Mouse (Mus musculus): ENCODE results near the gene Mad2l2. TPM values are rescaled to one million over a fixed set of nuclear protein-coding genes. Genes with fewer than 3 reads are reported as not detected.

Mad2l2 gene
- polyA plus RNA-seq (2012; ENCODE audit: insufficient read depth, insufficient read length, missing spikeins) = 21.6 and 26.2 TPM in 2 replicates

- Histone ChIP-seq H3K4me3 (ENCODE audit: insufficient read depth, low read depth, low read length) (no peak within 1 kb of the TSS), H3K4me1 (ENCODE audit: control insufficient read depth, insufficient read depth, insufficient read length, low read length) (no peaks in the 10 kb centered on the region), H3K27ac (replicated peaks; ENCODE audit: low read depth, low read length) (no peak within 1 kb of the TSS)
Observed at GRCm38 (mm10) chr4:148130133-148130532, at the start of gene Mad2l2. Gene Mad2l2 (plus strand): TSS chr4:148130384.

- Histone ChIP-seq H3K4me1 (ENCODE audit: control insufficient read depth, insufficient read depth, insufficient read length, low read length) (peaks cover 5% of the 10 kb centered on the region), H3K4me3 (ENCODE audit: insufficient read depth, low read depth, low read length) (no peak overlapping the region), H3K27ac (replicated peaks; ENCODE audit: low read depth, low read length) (no peak overlapping the region)
Observed at GRCm38 (mm10) chr4:148080597-148080973, 49.6 kb upstream of the Mad2l2 start.

- Histone ChIP-seq H3K27ac (replicated peaks; ENCODE audit: low read depth, low read length) (no peak overlapping the region), H3K4me3 (ENCODE audit: insufficient read depth, low read depth, low read length) (no peak overlapping the region), H3K4me1 (ENCODE audit: control insufficient read depth, insufficient read depth, insufficient read length, low read length) (peaks cover 7% of the 10 kb centered on the region)
Observed at GRCm38 (mm10) chr4:148081201-148081600, 49.0 kb upstream of the Mad2l2 start.

- Histone ChIP-seq H3K4me1 (ENCODE audit: control insufficient read depth, insufficient read depth, insufficient read length, low read length) (peaks cover 7% of the 10 kb centered on the region), H3K4me3 (ENCODE audit: insufficient read depth, low read depth, low read length) (no peak overlapping the region), H3K27ac (replicated peaks; ENCODE audit: low read depth, low read length) (no peak overlapping the region)
Observed at GRCm38 (mm10) chr4:148082257-148083044, 47.7 kb upstream of the Mad2l2 start.

- H3K27ac ChIP-seq (replicated peaks; ENCODE audit: low read depth, low read length) = peak overlapping the region; percentile 56; the same call in 1 of the 2 replicates
- no peak overlapping the region for H3K4me3 ChIP-seq (ENCODE audit: insufficient read depth, low read depth, low read length)
- H3K4me1 ChIP-seq (ENCODE audit: control insufficient read depth, insufficient read depth, insufficient read length, low read length) = peaks cover 7% of the 10 kb centered on the region
Observed at GRCm38 (mm10) chr4:148083176-148083899, 46.8 kb upstream of the Mad2l2 start.

GRCm38 (mm10) chr4:148084261-148084714, 45.9 kb upstream of the Mad2l2 start:
- Histone ChIP-seq H3K4me3 (ENCODE audit: insufficient read depth, low read depth, low read length) (no peak overlapping the region), H3K4me1 (ENCODE audit: control insufficient read depth, insufficient read depth, insufficient read length, low read length) (peaks cover 7% of the 10 kb centered on the region), H3K27ac (replicated peaks; ENCODE audit: low read depth, low read length) (no peak overlapping the region)

- Histone ChIP-seq H3K27ac (replicated peaks; ENCODE audit: low read depth, low read length) (peak overlapping the region; percentile 35), H3K4me3 (ENCODE audit: insufficient read depth, low read depth, low read length) (no peak overlapping the region)
Observed at GRCm38 (mm10) chr4:148085131-148085906, 44.9 kb upstream of the Mad2l2 start.

GRCm38 (mm10) chr4:148085907-148086305, 44.3 kb upstream of the Mad2l2 start:
- Histone ChIP-seq H3K4me1 (ENCODE audit: control insufficient read depth, insufficient read depth, insufficient read length, low read length) (peaks cover 7% of the 10 kb centered on the region), H3K4me3 (ENCODE audit: insufficient read depth, low read depth, low read length) (no peak overlapping the region; the same call in 1 of the 2 replicates), H3K27ac (replicated peaks; ENCODE audit: low read depth, low read length) (peak overlapping the region; percentile 35; the same call in 1 of the 2 replicates)

More at GRCm38 (mm10) chr4:148085131-148085906, 44.9 kb upstream of the Mad2l2 start:
- peaks cover 7% of the 10 kb centered on the region for H3K4me1 ChIP-seq (ENCODE audit: control insufficient read depth, insufficient read depth, insufficient read length, low read length)

GRCm38 (mm10) chr4:148087091-148087906, 42.9 kb upstream of the Mad2l2 start:
- peaks cover 7% of the 10 kb centered on the region for H3K4me1 ChIP-seq (ENCODE audit: control insufficient read depth, insufficient read depth, insufficient read length, low read length)
- peak overlapping the region; percentile 76 for H3K4me3 ChIP-seq (ENCODE audit: insufficient read depth, low read depth, low read length)
- peak overlapping the region; percentile 43 for H3K27ac ChIP-seq (replicated peaks; ENCODE audit: low read depth, low read length)

GRCm38 (mm10) chr4:148087907-148088527, 42.2 kb upstream of the Mad2l2 start, which contains the start of gene Agtrap:
Gene Agtrap (minus strand): TSS chr4:148088031.
- peaks cover 7% of the 10 kb centered on the region for H3K4me1 ChIP-seq (ENCODE audit: control insufficient read depth, insufficient read depth, insufficient read length, low read length)
- peak within 1 kb of the TSS; percentile 76 for H3K4me3 ChIP-seq (ENCODE audit: insufficient read depth, low read depth, low read length)
- H3K27ac ChIP-seq (replicated peaks; ENCODE audit: low read depth, low read length) = peak within 1 kb of the TSS; percentile 43

- H3K4me1 ChIP-seq (ENCODE audit: control insufficient read depth, insufficient read depth, insufficient read length, low read length) = peaks cover 3% of the 10 kb centered on the region
- H3K4me3 ChIP-seq (ENCODE audit: insufficient read depth, low read depth, low read length) = no peak overlapping the region
- no peak overlapping the region for H3K27ac ChIP-seq (replicated peaks; ENCODE audit: low read depth, low read length)
Observed at GRCm38 (mm10) chr4:148089166-148089565, 41.0 kb upstream of the Mad2l2 start.

- H3K4me1 ChIP-seq (ENCODE audit: control insufficient read depth, insufficient read depth, insufficient read length, low read length) = no peaks in the 10 kb centered on the region; the same call in none of the 2 replicates
- H3K4me3 ChIP-seq (ENCODE audit: insufficient read depth, low read depth, low read length) = no peak overlapping the region
- no peak overlapping the region for H3K27ac ChIP-seq (replicated peaks; ENCODE audit: low read depth, low read length)
Observed at GRCm38 (mm10) chr4:148091181-148091580, 39.0 kb upstream of the Mad2l2 start.

GRCm38 (mm10) chr4:148092551-148093271, 37.5 kb upstream of the Mad2l2 start:
- Histone ChIP-seq H3K27ac (replicated peaks; ENCODE audit: low read depth, low read length) (no peak overlapping the region), H3K4me1 (ENCODE audit: control insufficient read depth, insufficient read depth, insufficient read length, low read length) (no peaks in the 10 kb centered on the region; the same call in 1 of the 2 replicates), H3K4me3 (ENCODE audit: insufficient read depth, low read depth, low read length) (no peak overlapping the region)

Data from brown adipose tissue, adult 24 weeks (tissue).